Mouse (Mus musculus): Measurements from ENCODE around the gene Notch2. TPM values are rescaled to one million over a fixed set of nuclear protein-coding genes. Genes with fewer than 3 reads are reported as not detected.

Notch2 gene
- polyA plus RNA-seq, 1 experiment = 48.7 TPM

GRCm38 (mm10) chr3:97974197-97974770, 39.0 kb upstream of the Notch2 start:
- Histone ChIP-seq H3K4me3 (replicated peaks; ENCODE audit: extremely low read depth, low read depth, low read length) (no peak overlapping the region), H3K4me1 (ENCODE audit: control insufficient read depth, insufficient read depth, low read length) (peaks cover 12% of the 10 kb centered on the region)
- no peak for DNase-seq
- no peak for TF ChIP-seq POLR2A (IDR thresholded peaks at IDR 0.05; ENCODE audit: borderline replicate concordance, extremely low read depth, low read depth, low read length)
- TF ChIP-seq CTCF (IDR thresholded peaks at IDR 0.05; ENCODE audit: insufficient read depth, low read length) = no peak
- WGBS = 46% methylated on average over 6 of the region's 6 CpGs

DNA sequence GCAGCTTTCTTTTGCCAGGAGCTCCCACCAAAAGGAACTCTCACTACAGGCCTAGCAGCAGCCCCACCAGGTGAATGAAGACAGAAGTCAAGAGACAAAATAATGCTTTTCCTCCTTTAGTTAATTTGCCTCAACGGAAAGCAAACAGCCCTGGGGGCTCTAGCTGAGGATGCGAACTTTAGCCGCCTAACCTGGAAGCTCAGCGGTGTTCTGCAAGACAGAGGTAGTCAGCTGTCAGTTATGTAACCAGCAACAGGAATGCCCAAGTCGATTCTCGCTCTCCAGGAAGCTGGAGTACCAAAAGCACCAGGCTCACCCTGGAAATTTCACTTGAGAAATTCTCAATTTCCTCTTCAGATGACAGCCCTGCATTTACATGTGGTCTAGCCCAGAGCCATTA, 36.6 kb upstream of the Notch2 start:
- H3K4me1 ChIP-seq (ENCODE audit: control insufficient read depth, insufficient read depth, low read length) = peaks cover 8% of the 10 kb centered on the region
- WGBS = 59% methylated on average over 6 of the region's 6 CpGs
- no peak overlapping the region for H3K4me3 ChIP-seq (replicated peaks; ENCODE audit: extremely low read depth, low read depth, low read length)
- DNase-seq = no peak
- TF ChIP-seq POLR2A (IDR thresholded peaks at IDR 0.05; ENCODE audit: borderline replicate concordance, extremely low read depth, low read depth, low read length) (no peak), CTCF (IDR thresholded peaks at IDR 0.05; ENCODE audit: insufficient read depth, low read length) (no peak)

DNA sequence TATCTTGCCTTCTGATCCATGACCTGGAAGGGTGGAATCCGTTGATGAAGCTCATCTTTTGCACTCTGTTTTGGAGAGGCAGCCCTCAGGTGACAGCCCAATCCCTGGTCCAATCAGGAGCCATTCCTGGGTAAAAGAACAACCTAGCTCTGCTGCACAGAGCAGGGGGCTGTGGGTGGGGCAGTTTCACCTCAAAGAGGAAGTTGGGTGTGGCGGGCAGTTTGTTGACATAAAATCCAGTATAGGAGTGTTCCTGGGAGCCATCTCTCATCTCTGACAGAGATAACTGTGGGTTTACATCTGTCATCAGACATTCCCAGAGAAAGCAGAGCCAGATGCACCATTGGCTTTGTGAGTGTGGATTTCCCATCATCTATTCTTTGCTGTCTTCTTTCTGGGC, 34.6 kb upstream of the Notch2 start:
- WGBS = 62% methylated on average over 2 of the region's 2 CpGs
- 0 out of 2 replicates have a peak, but pooled peaks cover 2% of the 10 kb centered on the region for H3K4me1 ChIP-seq (ENCODE audit: control insufficient read depth, insufficient read depth, low read length)
- no peak for TF ChIP-seq CTCF (IDR thresholded peaks at IDR 0.05; ENCODE audit: insufficient read depth, low read length)
- TF ChIP-seq POLR2A (IDR thresholded peaks at IDR 0.05; ENCODE audit: borderline replicate concordance, extremely low read depth, low read depth, low read length) = no peak
- DNase-seq = no peak
- no peak overlapping the region for H3K4me3 ChIP-seq (replicated peaks; ENCODE audit: extremely low read depth, low read depth, low read length)

DNA sequence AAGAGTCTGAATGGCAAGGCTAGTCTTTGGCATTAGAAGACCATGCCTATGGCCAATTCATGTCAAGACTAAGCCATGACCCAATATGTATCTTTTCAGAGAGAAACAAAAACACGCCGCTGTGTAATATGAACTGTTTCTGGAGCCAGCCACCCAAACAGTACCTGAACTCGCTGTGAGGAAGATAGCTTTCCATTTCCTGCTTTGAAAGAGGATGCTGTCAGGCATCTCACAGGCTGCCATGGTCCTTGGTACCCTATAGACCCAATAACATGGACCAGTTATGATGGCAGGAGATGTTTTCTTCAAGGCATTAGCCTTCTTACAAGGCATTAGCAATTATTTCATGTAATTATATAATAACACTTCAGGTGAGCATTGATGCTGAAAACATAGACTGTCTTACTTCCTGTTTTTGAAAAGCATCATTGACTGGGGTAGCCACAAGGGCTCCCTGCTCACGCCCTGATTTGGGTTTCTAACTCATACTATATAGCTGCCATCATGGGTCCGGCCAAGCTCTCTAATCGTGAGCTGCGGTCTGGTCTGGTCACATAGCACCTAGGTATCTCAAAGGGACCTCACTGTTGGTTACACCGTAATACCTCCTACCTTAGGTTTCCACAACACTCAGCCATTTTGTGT, 32.5 kb upstream of the Notch2 start:
- TF ChIP-seq POLR2A (IDR thresholded peaks at IDR 0.05; ENCODE audit: borderline replicate concordance, extremely low read depth, low read depth, low read length) (no peak), CTCF (IDR thresholded peaks at IDR 0.05; ENCODE audit: insufficient read depth, low read length) (no peak)
- WGBS = 91% methylated on average over 8 of the region's 8 CpGs
- H3K4me1 ChIP-seq (ENCODE audit: control insufficient read depth, insufficient read depth, low read length) = 0 out of 2 replicates have a peak, but pooled peaks cover 2% of the 10 kb centered on the region
- no peak overlapping the region for H3K4me3 ChIP-seq (replicated peaks; ENCODE audit: extremely low read depth, low read depth, low read length)
- no peak for DNase-seq

DNA sequence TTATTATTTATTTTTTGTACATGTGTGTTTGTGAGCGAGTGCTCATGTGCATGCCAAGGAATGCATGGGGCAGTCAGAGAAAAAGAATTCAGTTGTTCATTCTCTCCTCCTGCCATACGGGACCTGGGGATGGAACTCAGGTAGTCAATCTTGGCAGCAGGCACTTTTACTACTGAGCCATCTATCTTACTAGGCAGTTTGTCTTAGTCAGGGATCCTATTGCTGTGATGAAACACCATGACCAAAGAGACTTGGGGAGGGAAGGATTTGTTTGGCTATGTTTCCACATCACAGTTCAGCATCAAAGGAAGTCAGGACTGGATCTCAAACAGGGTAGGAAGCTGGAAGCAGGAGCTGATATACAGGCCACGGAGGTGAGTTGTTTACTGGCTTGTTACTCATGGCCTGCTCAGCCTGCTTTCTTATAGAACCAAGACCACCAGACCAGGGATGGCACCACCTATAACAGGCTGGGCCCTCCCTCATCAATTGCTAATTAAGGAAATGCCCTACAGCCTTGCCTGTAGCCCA, 31.9 kb upstream of the Notch2 start:
- no peak for DNase-seq
- Histone ChIP-seq H3K4me1 (ENCODE audit: control insufficient read depth, insufficient read depth, low read length) (0 out of 2 replicates have a peak, but pooled peaks cover 2% of the 10 kb centered on the region), H3K4me3 (replicated peaks; ENCODE audit: extremely low read depth, low read depth, low read length) (no peak overlapping the region)
- 73% methylated on average over 3 of the region's 3 CpGs for whole genome bisulfite sequencing
- no peak for TF ChIP-seq POLR2A (IDR thresholded peaks at IDR 0.05; ENCODE audit: borderline replicate concordance, extremely low read depth, low read depth, low read length)
- TF ChIP-seq CTCF (IDR thresholded peaks at IDR 0.05; ENCODE audit: insufficient read depth, low read length) = no peak

- TF ChIP-seq CTCF (IDR thresholded peaks at IDR 0.05; ENCODE audit: insufficient read depth, low read length) (no peak), POLR2A (IDR thresholded peaks at IDR 0.05; ENCODE audit: borderline replicate concordance, extremely low read depth, low read depth, low read length) (no peak)
- H3K4me1 ChIP-seq (ENCODE audit: control insufficient read depth, insufficient read depth, low read length) = no peaks in the 10 kb centered on the region
- H3K4me3 ChIP-seq (replicated peaks; ENCODE audit: extremely low read depth, low read depth, low read length) = no peak overlapping the region
- WGBS = 53% methylated on average over 10 of the region's 10 CpGs
- DNase-seq = no peak
Observed at GRCm38 (mm10) chr3:97984870-97985506, 28.3 kb upstream of the Notch2 start.

DNA sequence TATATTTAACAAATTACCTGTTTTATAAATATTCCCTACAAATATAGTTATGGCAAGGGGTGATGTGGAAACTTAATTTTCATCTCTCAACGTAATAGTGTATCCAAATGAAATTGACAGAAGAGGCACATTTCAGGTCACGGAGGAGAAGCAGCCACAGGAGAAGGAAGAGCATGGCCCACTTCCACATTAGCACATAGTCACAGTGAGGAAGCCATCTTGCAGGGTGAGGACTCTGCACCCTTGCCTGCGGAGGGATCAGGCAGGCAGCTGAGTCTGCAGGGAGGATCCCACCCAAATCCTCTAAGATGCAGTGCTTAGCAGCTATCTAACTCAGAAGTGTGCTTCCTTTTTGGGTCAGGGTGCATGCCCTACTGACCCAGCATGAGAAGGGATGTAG, 27.6 kb upstream of the Notch2 start:
- no peak for DNase-seq
- WGBS = 87% methylated on average over 3 of the region's 3 CpGs
- TF ChIP-seq POLR2A (IDR thresholded peaks at IDR 0.05; ENCODE audit: borderline replicate concordance, extremely low read depth, low read depth, low read length) (no peak), CTCF (IDR thresholded peaks at IDR 0.05; ENCODE audit: insufficient read depth, low read length) (no peak)

DNA sequence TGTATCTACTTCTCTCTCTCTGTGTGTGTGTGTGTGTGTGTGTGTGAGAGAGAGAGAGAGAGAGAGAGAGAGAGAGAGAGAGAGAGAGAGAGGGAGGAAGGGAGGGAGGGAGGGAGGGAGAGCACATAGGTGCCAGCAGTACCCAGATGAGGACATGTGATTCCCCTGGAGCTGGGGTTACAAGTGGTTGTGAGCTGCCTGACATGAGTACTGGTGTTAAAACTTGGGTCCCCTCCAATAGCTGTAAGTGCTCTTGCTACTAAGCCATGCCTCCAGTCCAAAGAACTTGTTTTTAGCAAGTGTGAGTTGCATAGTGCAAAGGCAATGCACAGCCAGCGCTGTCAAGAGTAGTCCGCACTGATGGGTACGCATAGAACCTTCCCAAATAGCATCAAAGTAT, 26.2 kb upstream of the Notch2 start:
- 85% methylated on average over 3 of the region's 3 CpGs for WGBS
- Histone ChIP-seq H3K4me1 (ENCODE audit: control insufficient read depth, insufficient read depth, low read length) (no peaks in the 10 kb centered on the region), H3K4me3 (replicated peaks; ENCODE audit: extremely low read depth, low read depth, low read length) (no peak overlapping the region)
- DNase-seq = no peak
- TF ChIP-seq CTCF (IDR thresholded peaks at IDR 0.05; ENCODE audit: insufficient read depth, low read length) = no peak
- TF ChIP-seq POLR2A (IDR thresholded peaks at IDR 0.05; ENCODE audit: borderline replicate concordance, extremely low read depth, low read depth, low read length) = no peak

More for the DNA sequence above, 27.6 kb upstream of the Notch2 start:
- Histone ChIP-seq H3K4me3 (replicated peaks; ENCODE audit: extremely low read depth, low read depth, low read length) (no peak overlapping the region), H3K4me1 (ENCODE audit: control insufficient read depth, insufficient read depth, low read length) (no peaks in the 10 kb centered on the region)

GRCm38 (mm10) chr3:97988756-97989155, 24.6 kb upstream of the Notch2 start:
- no peak overlapping the region for H3K4me3 ChIP-seq (replicated peaks; ENCODE audit: extremely low read depth, low read depth, low read length)
- 87% methylated on average over 4 of the region's 4 CpGs for WGBS
- no peak for DNase-seq
- TF ChIP-seq CTCF (IDR thresholded peaks at IDR 0.05; ENCODE audit: insufficient read depth, low read length) (no peak), POLR2A (IDR thresholded peaks at IDR 0.05; ENCODE audit: borderline replicate concordance, extremely low read depth, low read depth, low read length) (no peak)
- no peaks in the 10 kb centered on the region for H3K4me1 ChIP-seq (ENCODE audit: control insufficient read depth, insufficient read depth, low read length)
